Mouse (Mus musculus) left cerebral cortex, adult 18-20 months (tissue): Measurements from ENCODE around the gene Bhlha9. TPM values are rescaled to one million over a fixed set of nuclear protein-coding genes. Genes with fewer than 3 reads are reported as not detected.

Experiments
- DNase-seq, 2 experiments: peaks; one replicate each; pipeline ENCODE4 v3.0.0; 2021 to 2022; ENCODE audit warnings: low spot score in 2 of 2, mixed read lengths in 1 of 2
- long read RNA-seq, 2 experiments: library from polyadenylated mRNA; stranded (forward); transcript quantifications; one replicate each; pipeline ENCODE4 v2.0.0; 2021
- total RNA-seq, 2 experiments: library from RNA; stranded (reverse); gene quantifications; 2 replicates each; pipeline ENCODE4 v1.2.3; 2021

Bhlha9 gene
- 1 to 10 TPM; 2.0 to 2.8 TPM for total RNA-seq
- long read RNA-seq, experiment 1, partial matches to known transcripts = 0 of 2 reads
- long read RNA-seq, experiment 1, other reads (novel, unspliced or antisense) = 0 of 2 reads
- long read RNA-seq, experiment 2, partial matches to known transcripts = 0 of 2 reads
- long read RNA-seq, experiment 2, other reads (novel, unspliced or antisense) = 0 of 2 reads

DNA sequence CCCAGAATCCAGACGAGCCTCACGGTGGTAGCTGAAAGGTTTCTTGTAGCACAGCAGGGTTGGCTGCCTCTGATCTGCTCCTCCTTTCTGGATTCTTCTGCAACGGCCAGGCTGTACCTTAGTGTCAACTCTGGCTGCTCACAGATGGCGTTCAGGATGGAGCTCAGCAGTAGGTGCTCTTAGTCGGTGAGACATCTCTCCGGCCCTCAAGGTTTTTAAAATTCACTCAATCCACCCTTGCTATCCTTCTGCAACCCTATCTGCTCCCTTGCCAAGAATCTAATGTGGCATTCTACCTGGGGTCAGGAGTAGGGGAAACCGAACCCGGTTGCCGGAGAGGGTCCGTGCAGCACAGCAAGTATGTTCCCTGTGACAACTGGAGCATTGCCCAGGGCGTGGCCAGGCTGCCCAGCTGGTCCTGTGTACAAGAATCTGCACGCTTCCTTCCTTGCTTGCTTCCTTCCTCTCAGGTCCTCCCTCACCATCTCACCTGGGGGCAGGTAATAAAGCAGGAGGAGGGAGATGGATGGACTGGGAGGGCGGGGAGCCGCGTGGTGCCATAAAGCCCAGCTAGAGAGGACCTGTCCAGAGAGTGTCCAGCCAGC lies at the start of gene Bhlha9:
TSS of gene Bhlha9 (plus strand) at position 600 of the 605 bp plus-strand sequence.
- no peak for DNase-seq

DNA sequence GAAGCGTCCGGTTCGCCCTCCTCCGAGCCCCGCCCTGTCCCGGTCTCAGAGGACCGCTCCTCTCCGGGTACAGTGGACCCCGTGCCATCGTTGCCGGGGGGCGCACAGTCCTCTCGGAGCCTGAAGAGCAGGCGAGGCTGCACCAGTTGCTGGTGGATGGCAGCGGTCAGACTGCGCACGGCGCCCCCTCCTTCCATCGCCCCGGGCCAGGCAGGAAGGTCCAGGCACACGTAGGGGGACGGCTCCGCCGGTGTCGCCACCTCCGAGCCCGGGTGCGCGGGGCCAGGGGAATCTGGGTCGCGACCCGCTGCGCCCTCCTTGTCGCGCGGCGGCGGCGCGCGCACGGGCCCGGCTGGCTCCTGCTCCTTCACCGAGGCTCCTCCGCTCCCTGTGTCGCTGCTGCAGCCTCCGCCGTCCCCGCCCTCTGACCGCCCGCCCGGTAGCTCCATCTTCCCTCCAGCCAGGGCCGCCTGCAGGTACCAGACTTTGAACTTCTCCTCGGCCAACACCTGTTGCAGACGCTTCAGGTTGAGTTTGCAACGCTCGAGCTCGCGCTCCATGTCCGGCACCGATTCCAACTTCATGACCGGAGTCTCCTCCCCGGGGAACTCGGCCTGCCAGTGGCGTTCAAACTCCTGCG lies 49.6 kb upstream of the Bhlha9 start:
- DNase-seq = no peak

DNA sequence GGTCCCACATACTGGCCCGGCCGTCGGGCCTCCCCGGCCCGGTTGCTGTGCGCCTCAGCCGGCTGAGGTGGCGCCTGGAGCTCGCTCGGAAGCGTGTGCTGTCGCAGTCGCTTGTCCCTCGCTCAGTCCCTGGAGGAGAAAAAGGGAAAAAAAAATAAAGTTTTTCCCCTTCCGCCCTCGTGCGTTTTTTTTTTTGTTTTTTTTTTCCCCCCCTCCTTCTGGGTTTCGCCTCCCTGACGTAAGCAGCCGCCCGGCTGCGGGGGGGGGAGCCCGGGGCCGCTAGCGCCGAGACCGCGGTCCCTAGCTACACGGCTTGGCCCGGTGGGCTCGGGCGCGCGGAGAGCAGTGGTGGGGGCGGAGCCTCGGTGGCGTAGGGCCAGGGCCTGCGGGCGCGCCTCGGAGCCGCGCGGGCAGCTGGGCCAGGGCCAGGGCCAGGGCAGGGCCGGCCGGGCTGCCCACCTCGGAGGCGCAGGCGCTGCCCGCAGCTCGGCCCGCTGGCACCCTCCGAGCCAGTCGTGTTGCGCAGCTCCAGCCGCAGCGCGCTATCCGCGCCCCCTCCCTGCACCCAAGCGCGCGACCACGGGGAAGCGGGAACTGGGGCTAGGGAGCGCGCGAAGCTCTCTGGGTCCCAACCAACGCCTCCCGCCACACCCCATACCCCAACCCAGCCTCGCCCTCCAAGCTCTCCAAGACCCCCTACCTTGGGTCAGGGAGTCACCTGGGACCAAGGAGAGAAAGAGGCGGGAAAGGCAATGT lies 48.9 kb upstream of the Bhlha9 start:
- peak; percentile 11 to 18 for DNase-seq

DNA sequence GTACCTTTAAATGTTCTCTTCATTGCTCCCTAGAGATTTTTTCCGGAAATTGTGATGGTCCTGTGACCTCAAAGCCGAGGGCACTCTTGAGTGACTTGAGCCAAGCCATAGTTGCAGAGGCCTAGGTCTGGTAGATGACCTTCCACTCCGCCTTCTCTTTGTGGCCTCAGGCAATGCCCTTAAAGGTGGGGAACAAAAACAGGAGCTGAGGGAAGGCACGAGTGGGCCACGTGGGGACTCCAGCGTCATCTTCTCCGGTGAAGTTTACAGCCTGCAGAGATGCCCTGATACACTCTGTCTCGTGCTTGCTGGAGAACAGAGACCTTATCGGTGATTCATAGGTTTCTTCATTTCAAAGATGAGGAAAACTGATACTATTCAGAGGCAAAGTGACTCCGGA lies 48.2 kb upstream of the Bhlha9 start:
- no peak for DNase-seq

DNA sequence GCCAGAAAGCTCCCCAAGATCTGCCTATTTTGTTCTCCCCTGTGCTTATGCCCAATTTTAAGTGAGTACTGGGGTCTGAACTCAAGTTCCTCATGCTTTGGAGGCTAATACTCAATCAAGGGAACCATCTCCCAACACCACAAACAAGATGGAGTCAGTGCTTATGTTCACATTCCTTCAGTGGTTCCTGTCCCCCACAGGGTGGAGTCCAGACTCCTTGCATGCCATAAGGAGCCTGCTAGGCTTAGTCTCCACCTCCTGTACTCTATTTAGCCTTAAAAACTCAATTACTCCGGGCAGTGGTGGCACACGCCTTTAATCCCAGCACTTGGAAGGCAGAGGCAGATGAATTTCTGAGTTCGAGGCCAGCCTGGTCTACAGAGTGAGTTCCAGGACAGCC lies 47.4 kb upstream of the Bhlha9 start:
- DNase-seq = no peak

DNA sequence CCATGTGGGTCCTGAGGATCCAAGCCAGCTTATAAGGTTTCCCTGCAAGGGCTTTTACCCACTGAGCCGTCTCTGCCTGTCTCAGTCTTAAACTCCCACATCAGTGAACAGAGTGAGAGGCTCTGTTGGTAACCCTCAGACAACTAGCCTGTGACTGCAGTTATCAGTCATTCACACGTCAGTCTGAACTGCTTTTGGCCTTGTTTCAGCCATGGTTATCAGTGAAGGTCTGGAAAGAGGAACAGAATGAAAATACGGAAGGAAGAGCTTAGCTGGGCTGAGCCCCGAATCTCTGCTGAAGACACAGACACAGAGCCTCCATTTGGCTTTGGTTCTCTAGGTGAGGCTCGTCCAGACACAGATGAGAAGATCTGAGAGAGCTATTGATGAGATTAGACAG lies 43.7 kb upstream of the Bhlha9 start:
- DNase-seq = no peak

DNA sequence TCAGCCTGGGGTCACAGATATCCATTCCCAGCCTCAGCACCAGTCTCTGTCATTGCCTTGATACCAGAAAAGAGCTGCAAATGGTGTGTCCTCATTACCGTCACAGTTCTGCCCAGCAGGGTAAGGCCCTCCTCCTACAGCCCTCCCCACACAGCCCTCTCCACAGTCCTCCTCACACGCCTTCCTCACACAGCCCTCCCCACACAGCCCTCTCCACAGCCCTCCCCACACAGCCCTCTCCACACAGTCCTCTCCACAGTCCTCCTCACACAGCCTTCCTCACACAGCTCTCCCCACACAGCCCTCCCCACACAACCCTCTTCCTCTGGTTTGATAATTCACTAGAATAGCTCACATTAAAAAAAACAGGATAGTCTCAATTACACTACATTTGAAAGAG lies 42.2 kb upstream of the Bhlha9 start:
- no peak for DNase-seq

DNA sequence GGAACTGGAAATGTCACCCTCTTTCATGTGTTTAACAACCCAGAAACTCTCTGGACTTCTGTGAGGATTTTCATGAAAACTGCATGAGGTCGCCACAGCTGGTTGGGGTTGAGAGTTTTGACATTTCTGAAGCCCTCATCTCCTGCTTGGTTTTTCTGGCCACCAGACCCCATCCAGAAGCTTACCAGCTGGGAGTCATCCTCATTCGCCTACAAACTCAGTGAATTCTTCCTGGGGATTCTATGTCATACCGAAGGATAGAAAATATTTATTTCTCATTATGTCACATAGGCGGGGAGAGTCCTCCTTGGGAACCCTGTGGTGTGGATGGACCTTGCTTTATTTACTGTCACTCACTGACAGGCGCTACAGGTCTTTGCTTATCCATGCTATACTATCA lies 41.8 kb upstream of the Bhlha9 start:
- DNase-seq = no peak

DNA sequence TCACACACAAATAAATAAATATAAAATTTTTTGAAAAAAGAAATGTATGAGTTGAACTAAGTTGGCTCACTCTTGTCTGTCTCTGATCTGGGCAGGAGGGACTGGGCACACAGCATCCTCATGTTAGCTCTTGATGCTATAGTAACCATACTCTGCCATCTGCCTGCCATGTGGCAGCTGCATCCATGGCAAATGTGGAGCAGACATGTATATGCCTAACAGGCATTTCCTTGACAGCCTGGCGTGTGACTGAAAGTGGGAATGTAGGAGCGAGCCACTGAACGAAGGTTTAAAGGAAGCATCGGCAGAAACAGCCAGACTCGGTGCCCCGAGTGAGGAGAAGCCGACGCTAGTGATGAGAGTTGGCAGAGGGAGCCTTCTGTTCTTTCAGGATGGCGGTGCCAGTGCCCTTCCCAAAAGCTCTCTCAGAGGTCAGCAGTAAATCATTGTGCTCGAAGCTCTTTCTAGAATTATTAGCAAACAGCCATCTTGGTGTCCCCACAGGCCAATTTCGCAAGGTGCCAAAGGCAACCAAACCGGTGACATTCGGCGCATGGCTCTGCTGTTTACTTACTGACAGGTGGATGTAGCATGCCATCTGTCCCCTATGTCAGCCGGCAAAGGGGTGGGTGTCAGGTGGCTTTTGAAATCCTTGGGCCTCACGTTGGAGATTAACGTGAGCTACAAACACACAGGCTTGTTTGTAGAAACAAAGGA lies 32.8 kb upstream of the Bhlha9 start:
- DNase-seq = no peak

DNA sequence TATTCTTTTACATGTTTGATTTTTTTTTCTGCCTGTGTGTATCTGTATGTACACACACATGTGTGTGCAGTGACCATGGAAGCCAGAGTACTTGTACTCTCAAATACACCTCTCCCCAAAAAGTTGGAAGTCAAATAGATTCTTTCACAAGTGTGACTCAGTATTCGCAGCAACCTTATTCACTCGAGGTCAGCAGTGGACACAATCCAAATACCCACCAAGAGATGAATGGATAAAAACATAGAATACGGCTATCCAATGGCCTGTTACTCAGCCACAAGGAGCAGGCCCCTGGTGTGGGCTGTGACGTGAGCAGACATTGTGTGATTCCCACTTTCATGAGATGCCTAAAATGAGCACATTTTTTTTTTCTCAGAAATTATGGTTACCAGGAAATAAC lies 32.0 kb upstream of the Bhlha9 start:
- DNase-seq = no peak

DNA sequence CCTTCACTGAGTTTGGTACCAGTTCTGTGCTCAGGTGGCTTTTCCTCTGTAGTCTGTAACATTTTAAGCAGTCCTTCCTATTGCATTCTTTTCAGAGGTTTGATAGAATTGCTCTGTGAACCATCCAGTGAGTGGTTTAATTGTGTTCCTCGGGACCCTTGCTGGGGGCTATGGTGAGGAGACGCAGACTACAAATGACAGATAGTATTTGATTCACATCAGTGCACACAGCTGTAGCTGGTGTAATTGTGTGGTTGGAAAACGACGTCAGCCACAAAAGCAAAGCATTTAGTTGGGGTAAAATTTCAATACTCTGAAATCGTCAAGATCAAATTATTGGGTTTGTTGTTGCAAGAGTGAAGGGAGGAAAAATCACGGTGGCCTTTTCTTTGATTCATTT lies 28.0 kb upstream of the Bhlha9 start:
- no peak for DNase-seq

DNA sequence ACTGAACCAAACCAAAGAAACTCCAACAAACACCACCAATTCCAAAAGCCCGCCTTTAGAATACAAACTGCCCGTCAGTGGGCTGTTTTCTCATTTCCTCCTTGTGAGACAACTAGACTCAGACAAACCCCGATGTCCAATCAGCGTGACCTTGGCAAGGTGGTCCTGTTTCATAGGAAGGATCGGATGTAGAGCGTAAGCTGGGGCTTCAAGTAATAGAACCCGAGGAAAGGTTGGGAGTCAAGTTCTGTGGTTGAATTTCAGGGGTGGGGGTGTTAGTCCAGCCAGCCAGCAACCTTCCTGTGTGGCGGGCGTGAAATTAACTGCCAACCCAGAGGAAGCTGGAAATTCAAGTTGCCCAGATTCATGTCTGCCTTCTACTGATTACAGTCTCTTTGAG lies 27.2 kb upstream of the Bhlha9 start:
- no peak for DNase-seq

DNA sequence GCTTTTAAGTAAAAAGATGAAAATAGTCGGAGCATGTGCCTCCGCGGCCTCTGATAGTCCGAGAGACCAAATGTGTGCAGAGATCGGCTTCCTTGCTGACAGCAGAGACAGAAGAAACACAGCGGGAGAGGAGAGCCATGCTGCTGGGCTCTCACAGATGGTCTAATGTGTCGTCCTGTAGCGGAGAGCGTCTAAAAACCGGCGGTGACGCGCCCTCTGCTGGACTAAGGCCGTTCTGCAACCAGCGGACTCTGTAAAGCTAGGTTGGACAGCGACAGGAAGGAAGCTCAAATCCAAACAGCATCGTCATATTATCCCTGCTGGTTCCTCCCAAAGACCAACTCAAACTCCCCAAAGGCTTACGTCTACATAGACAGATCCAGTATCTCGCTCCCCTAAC lies 26.3 kb upstream of the Bhlha9 start:
- DNase-seq = peak; percentile 94 to 97

DNA sequence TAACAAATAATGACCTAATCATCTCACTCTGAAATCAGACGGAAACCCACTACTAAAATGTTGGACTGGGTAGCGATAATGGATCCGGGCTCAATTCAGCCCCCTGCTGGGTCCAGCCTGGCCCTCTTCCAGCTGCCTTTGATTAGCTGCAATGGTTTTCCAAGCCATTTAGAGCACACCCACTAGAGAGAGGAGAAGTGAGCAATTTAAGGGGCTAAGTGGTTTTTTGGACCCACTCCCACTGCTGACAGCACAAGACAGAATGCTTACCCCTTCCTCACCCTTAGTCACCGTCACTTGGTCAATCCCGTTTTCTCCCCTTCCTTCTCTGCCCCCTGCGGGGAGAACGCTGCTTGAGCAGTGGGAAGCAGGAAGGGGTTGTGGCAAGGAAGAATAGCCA lies 25.2 kb upstream of the Bhlha9 start:
- DNase-seq = no peak

DNA sequence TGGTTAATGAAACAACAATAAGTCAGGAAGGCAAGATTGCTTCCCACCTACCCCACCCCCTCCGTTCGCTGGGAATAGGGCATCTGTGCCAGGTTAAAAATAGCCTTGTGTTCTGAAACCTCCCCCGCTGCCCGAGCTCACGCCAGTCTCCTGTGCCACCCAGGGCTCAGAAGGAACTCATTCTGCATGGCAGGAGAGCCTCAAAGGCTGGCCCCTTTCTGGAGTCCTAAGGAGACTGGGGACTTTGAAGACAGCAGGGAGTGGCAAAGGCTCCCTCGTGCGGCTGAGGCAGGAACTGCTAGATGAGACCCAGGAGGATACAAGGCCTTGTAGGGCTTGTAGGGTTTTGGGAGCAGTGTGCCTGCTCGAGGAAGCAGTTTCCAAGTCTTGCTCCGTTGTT lies 24.8 kb upstream of the Bhlha9 start:
- peak; percentile 85 to 88 for DNase-seq

DNA sequence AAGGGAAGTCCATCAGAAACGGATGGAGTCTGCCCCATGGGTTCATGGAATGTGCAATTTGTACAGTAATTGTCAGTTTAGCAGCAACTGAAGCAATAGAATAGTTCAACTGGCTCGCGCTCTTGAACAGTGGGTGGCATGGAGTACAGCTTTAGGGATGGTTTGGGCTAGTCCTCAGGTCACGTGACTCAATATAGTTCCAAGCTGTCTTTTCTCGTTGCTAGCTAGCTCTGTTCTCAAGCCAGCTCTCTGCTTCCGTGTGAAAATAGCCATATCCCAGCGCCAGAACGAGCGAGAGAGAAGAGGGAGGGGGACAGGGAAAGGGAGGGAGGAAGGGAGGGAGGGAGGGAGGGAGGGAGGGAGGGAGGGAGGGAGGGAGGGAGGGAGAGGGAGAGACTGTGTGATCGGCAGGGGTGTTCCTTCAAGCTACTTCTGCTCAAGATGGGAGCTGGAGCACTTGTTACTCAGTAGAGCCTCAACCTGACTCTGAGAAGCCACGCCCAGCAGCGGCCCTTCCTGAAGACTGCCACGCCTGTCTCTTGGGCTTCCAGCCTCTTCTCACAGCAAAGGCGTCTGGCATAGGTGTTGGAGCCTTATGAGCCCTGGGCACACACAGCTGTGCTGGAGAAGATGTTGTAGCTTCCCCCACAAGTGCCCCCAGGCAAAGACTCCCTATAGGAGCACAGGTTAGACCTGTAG lies 21.3 kb upstream of the Bhlha9 start:
- DNase-seq = no peak

DNA sequence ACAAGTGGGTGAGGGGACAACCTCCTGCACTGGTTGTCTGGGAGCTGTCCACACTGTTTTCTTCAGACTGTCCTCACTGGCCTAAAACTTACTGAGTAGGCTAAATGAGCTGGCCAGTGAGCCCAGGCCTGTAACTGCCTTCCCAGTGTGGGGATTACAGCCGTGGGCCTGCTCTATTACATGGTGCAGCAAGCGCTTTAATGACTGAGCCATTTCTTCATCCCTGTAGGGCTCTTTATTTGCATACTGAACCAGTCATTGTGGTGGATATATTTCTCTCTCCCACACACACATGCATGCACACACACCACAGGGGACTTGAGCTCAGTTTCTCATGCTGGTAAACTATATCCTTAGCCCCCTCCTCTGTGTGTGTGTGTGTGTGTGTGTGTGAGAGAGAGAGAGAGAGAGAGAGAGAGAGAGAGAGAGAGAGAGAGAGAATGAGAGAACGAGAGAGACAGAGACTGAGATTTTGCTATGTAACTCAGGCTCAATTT lies 19.4 kb upstream of the Bhlha9 start:
- DNase-seq = no peak

DNA sequence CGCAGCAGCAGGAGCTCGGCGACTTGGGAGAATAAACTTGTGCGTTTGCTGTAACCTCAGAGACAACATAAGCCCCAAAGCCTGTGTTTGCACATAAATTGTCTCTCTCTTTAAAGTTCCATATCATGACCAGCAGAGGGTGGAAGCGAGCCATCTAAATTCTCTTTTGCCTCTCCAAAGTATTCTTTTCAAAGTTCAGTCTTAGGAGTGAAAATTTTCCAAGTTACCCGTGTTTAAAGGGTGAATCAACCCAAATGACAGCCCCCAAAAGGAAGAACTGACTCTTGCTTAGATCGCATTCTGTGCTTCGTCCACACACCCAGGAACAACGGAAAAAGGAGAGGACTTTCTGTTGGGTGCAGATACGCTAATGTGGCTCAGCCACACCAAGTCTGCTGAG lies 17.2 kb upstream of the Bhlha9 start:
- peak; percentile 56 to 74 for DNase-seq

DNA sequence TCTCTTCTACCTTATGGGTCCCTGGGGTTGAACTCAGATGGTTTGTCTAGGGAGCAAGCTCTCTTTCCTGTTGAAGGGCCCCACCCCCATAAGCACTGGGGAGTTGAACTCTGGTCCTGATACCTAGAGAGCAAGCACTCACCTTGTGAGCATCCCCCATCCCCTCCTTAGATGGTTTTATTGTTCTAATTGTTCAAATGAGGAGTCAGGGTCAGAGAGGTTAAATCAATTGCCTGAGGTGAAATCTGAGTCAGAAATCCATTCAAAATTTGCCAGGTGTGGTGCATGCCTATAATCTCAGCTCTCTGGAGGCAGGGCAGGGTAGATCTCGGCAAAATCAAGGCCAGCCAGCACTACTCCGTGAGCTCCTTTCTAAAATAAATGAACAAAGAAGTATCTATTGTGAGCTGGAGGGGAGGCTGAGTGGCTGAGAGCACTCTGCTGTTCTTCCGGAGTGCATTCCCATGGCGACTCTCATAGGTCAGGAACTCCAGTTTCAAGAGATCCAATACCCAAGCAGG lies 14.8 kb upstream of the Bhlha9 start:
- DNase-seq = no peak

DNA sequence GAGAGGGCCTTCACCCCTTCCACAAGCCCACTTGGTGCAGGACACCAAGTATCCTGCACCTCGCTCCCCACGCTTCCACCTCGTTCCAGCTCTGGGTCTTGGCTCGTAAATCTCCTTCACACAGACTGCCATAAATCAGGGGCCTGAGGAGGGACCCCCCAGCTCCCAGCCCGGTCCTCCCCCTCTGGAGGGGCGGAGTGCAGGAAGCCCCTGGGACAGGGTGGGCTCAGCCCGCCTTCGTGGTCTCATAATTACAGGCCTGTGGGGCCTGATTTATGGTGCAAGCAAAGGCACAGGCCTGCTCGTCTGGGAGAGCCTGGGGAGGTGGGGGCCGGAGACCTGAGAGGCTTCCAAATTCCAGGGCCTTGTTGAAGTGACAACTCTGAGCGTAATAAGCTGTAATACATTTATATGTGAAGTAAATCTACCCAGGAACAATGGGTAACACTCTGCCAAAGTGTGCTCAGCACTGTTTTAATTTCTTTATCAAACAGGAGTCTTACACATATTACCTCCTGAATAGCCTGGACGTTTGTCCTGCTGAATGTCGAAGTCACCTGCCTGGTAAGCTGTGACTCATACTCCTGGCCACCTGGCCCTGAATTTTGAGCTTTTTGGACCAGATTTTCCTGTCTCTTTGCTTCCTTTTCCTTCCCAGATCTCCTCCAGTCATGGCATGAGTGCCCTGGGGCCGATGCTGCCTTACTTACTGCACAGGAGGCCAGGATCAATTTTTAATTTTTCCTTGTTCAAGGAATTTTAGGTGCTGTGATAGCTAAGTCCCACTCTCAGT lies 12.9 kb upstream of the Bhlha9 start:
- no peak for DNase-seq
